Mouse (Mus musculus) heart, embryonic 15.5 days (tissue): Measurements from ENCODE around the gene Lrrc74a. TPM values are rescaled to one million over a fixed set of nuclear protein-coding genes. Genes with fewer than 3 reads are reported as not detected.
A peak's percentile ranks its signal among the peaks of the same experiment; 100 is the strongest.

Source experiments
- ATAC-seq: fragments of 200-750 bp; cut with Nextera tagmentation; replicated peaks from 2 replicates; pipeline ENCODE4 v1.8.0; 2017; ENCODE audit warnings: low read depth, moderate TSS enrichment; ENCODE audit not compliant: insufficient number of reproducible peaks, insufficient read depth, low FRiP score
- H3K27ac ChIP-seq: fragments of 300-500 bp; sonication (generic); 2 replicates; pipeline ENCODE4 v1.5.1; 2015; ENCODE audit warnings: mild to moderate bottlenecking, inconsistent platforms
- H3K27me3 ChIP-seq: fragments of 300-500 bp; sonication (generic); 2 replicates; pipeline ENCODE4 v1.6.1; 2015; ENCODE audit warnings: inconsistent platforms
- H3K36me3 ChIP-seq: fragments of 300-500 bp; sonication (generic); 2 replicates; pipeline ENCODE4 v1.6.1; 2015; ENCODE audit warnings: mild to moderate bottlenecking, inconsistent platforms
- H3K4me1 ChIP-seq: fragments of 300-500 bp; sonication (generic); replicated peaks from 2 replicates; pipeline ENCODE4 v1.6.1; 2015; ENCODE audit warnings: inconsistent platforms
- H3K4me2 ChIP-seq: fragments of 300-500 bp; sonication (generic); 2 replicates; pipeline ENCODE4 v1.6.1; 2015; ENCODE audit warnings: inconsistent platforms, mild to moderate bottlenecking, moderate library complexity
- H3K4me3 ChIP-seq: fragments of 300-500 bp; sonication (generic); 2 replicates; pipeline ENCODE4 v1.5.1; 2015; ENCODE audit warnings: mild to moderate bottlenecking, inconsistent platforms
- H3K9ac ChIP-seq: fragments of 300-500 bp; sonication (generic); 2 replicates; pipeline ENCODE4 v1.6.1; 2015; ENCODE audit warnings: mild to moderate bottlenecking, inconsistent platforms
- H3K9me3 ChIP-seq: fragments of 300-500 bp; sonication (generic); replicated peaks from 2 replicates; pipeline ENCODE4 v1.6.1; 2016; ENCODE audit warnings: inconsistent platforms
- WGBS: fragments of 180-500 bp; shearing (Covaris S2); methylation state at CpG from one replicate; pipeline ENCODE4 v1.1.7; 2015; ENCODE audit warnings: mixed read lengths; 5-methylcytosine and 5-hydroxymethylcytosine counted together
- polyA plus RNA-seq: library from polyadenylated mRNA; unstranded; fragments of >200 nt; fragmentation: Nextera tagmentation; extraction: Ambion mirVana; gene quantifications from 2 replicates; pipeline ENCODE4 v1.2.1, GENCODE M21; 2015

Gene Lrrc74a
- polyA plus RNA-seq, 1 experiment from 2014 or later: not detected

- H3K4me1 ChIP-seq: peaks cover 43% of the 10 kb centered on the region
- 0 out of 2 replicates have a peak overlapping the region, but pooled peaks have one; percentile 5 for H3K9ac ChIP-seq
These were observed 56.1 kb downstream of the Lrrc74a start for GRCm38 (mm10) chr12:86790100-86790848.

GRCm38 (mm10) chr12:86790849-86791127 is 56.6 kb downstream of the Lrrc74a start:
- peak; percentile 55; the same call in 1 of the 2 replicates for ATAC-seq
- Histone ChIP-seq H3K27ac (peak overlapping the region; percentile 62), H3K4me1 (peaks cover 47% of the 10 kb centered on the region), H3K4me2 (peak overlapping the region; percentile 24; the same call in 1 of the 2 replicates), H3K9ac (no peak overlapping the region), H3K27me3 (no peaks in the 10 kb centered on the region), H3K36me3 (no peaks in the 10 kb centered on the region), H3K4me3 (no peak overlapping the region), H3K9me3 (no peaks in the 10 kb centered on the region)
- WGBS: 1% methylated on average over 2 of the region's 2 CpGs

More at GRCm38 (mm10) chr12:86790100-86790848, 56.1 kb downstream of the Lrrc74a start:
- no peak for ATAC-seq
- Histone ChIP-seq H3K9me3 (no peaks in the 10 kb centered on the region), H3K27me3 (no peaks in the 10 kb centered on the region), H3K36me3 (no peaks in the 10 kb centered on the region), H3K27ac (peak overlapping the region; percentile 62), H3K4me2 (peak overlapping the region; percentile 24), H3K4me3 (no peak overlapping the region)
- WGBS: 37% methylated on average over 6 of the region's 6 CpGs

GRCm38 (mm10) chr12:86791987-86792386 is 57.8 kb downstream of the Lrrc74a start:
- Histone ChIP-seq H3K36me3 (no peaks in the 10 kb centered on the region), H3K4me3 (no peak overlapping the region), H3K27ac (no peak overlapping the region), H3K27me3 (no peaks in the 10 kb centered on the region), H3K9me3 (no peaks in the 10 kb centered on the region), H3K4me1 (peaks cover 42% of the 10 kb centered on the region), H3K9ac (no peak overlapping the region), H3K4me2 (no peak overlapping the region)
- WGBS: 80% methylated on average over 2 of the region's 2 CpGs
- no peak for ATAC-seq

GRCm38 (mm10) chr12:86793830-86794229 is 59.7 kb downstream of the Lrrc74a start:
- no peaks in the 10 kb centered on the region for H3K9me3 ChIP-seq
- H3K4me3 ChIP-seq: no peak overlapping the region
- peak overlapping the region; percentile 41 for H3K27ac ChIP-seq
- WGBS: 42% methylated on average over 3 of the region's 3 CpGs
- H3K36me3 ChIP-seq: no peaks in the 10 kb centered on the region
- H3K4me2 ChIP-seq: no peak overlapping the region
- H3K27me3 ChIP-seq: no peaks in the 10 kb centered on the region
- ATAC-seq: peak; percentile 44
- peaks cover 39% of the 10 kb centered on the region for H3K4me1 ChIP-seq
- H3K9ac ChIP-seq: no peak overlapping the region

GRCm38 (mm10) chr12:86794331-86794730 is 60.2 kb downstream of the Lrrc74a start:
- Histone ChIP-seq H3K36me3 (no peaks in the 10 kb centered on the region), H3K4me3 (no peak overlapping the region), H3K9me3 (no peaks in the 10 kb centered on the region), H3K27ac (peak overlapping the region; percentile 41), H3K4me2 (no peak overlapping the region), H3K27me3 (no peaks in the 10 kb centered on the region), H3K9ac (no peak overlapping the region), H3K4me1 (peaks cover 44% of the 10 kb centered on the region)
- ATAC-seq: no peak
- whole genome bisulfite sequencing: 83% methylated on average over 11 of the region's 11 CpGs

- Histone ChIP-seq H3K27ac (no peak overlapping the region), H3K4me2 (no peak overlapping the region)
- ATAC-seq: 0 out of 2 replicates have a peak, but pooled peaks have one; percentile 15
These were observed 61.1 kb downstream of the Lrrc74a start for GRCm38 (mm10) chr12:86795076-86795837.

GRCm38 (mm10) chr12:86795838-86796232 is 61.7 kb downstream of the Lrrc74a start:
- Histone ChIP-seq H3K4me3 (no peak overlapping the region), H3K27me3 (no peaks in the 10 kb centered on the region), H3K4me2 (no peak overlapping the region), H3K4me1 (peaks cover 46% of the 10 kb centered on the region), H3K27ac (no peak overlapping the region), H3K9me3 (no peaks in the 10 kb centered on the region), H3K9ac (no peak overlapping the region), H3K36me3 (no peaks in the 10 kb centered on the region)
- ATAC-seq: 0 out of 2 replicates have a peak, but pooled peaks have one; percentile 23
- WGBS: 4% methylated on average over 4 of the region's 4 CpGs

More at GRCm38 (mm10) chr12:86795076-86795837, 61.1 kb downstream of the Lrrc74a start:
- Histone ChIP-seq H3K36me3 (no peaks in the 10 kb centered on the region), H3K4me3 (no peak overlapping the region), H3K27me3 (no peaks in the 10 kb centered on the region), H3K9me3 (no peaks in the 10 kb centered on the region), H3K4me1 (peaks cover 46% of the 10 kb centered on the region), H3K9ac (no peak overlapping the region)
- 43% methylated on average over 7 of the region's 7 CpGs for WGBS

- H3K36me3 ChIP-seq: no peaks in the 10 kb centered on the region
- no peaks in the 10 kb centered on the region for H3K27me3 ChIP-seq
- no peaks in the 10 kb centered on the region for H3K9me3 ChIP-seq
- 78% methylated on average over 3 of the region's 3 CpGs for WGBS
- H3K4me1 ChIP-seq: peaks cover 47% of the 10 kb centered on the region
- H3K27ac ChIP-seq: no peak overlapping the region
- no peak overlapping the region for H3K4me2 ChIP-seq
- ATAC-seq: no peak
- no peak overlapping the region for H3K9ac ChIP-seq
- no peak overlapping the region for H3K4me3 ChIP-seq
These were observed 62.2 kb downstream of the Lrrc74a start for GRCm38 (mm10) chr12:86796351-86796750.

- no peak for ATAC-seq
These were observed 63.6 kb downstream of the Lrrc74a start for GRCm38 (mm10) chr12:86797771-86798170.

GRCm38 (mm10) chr12:86798773-86799540 is 64.8 kb downstream of the Lrrc74a start:
- H3K4me1 ChIP-seq: peaks cover 64% of the 10 kb centered on the region
- H3K9ac ChIP-seq: no peak overlapping the region
- H3K27ac ChIP-seq: peak overlapping the region; percentile 72
- H3K36me3 ChIP-seq: no peaks in the 10 kb centered on the region
- no peak overlapping the region for H3K4me3 ChIP-seq
- ATAC-seq: no peak
- peak overlapping the region; percentile 31 for H3K4me2 ChIP-seq
- no peaks in the 10 kb centered on the region for H3K9me3 ChIP-seq
- 15% methylated on average over 14 of the region's 14 CpGs for WGBS
- H3K27me3 ChIP-seq: no peaks in the 10 kb centered on the region

More at GRCm38 (mm10) chr12:86797771-86798170, 63.6 kb downstream of the Lrrc74a start:
- H3K27me3 ChIP-seq: no peaks in the 10 kb centered on the region
- no peak overlapping the region for H3K9ac ChIP-seq
- no peak overlapping the region for H3K27ac ChIP-seq
- 79% methylated on average over 4 of the region's 4 CpGs for WGBS
- peaks cover 60% of the 10 kb centered on the region for H3K4me1 ChIP-seq
- H3K36me3 ChIP-seq: no peaks in the 10 kb centered on the region
- H3K9me3 ChIP-seq: no peaks in the 10 kb centered on the region
- no peak overlapping the region for H3K4me3 ChIP-seq
- no peak overlapping the region for H3K4me2 ChIP-seq

GRCm38 (mm10) chr12:86799786-86800185 is 65.6 kb downstream of the Lrrc74a start:
- no peak overlapping the region for H3K4me3 ChIP-seq
- no peaks in the 10 kb centered on the region for H3K36me3 ChIP-seq
- H3K9ac ChIP-seq: no peak overlapping the region
- H3K4me1 ChIP-seq: peaks cover 69% of the 10 kb centered on the region
- no peaks in the 10 kb centered on the region for H3K27me3 ChIP-seq
- H3K9me3 ChIP-seq: no peaks in the 10 kb centered on the region
- ATAC-seq: no peak
- 75% methylated on average over 7 of the region's 7 CpGs for WGBS
- peak overlapping the region; percentile 50; the same call in 1 of the 2 replicates for H3K27ac ChIP-seq
- no peak overlapping the region for H3K4me2 ChIP-seq
